Mouse (Mus musculus): Measurements from ENCODE around the gene Oat.

DNA sequence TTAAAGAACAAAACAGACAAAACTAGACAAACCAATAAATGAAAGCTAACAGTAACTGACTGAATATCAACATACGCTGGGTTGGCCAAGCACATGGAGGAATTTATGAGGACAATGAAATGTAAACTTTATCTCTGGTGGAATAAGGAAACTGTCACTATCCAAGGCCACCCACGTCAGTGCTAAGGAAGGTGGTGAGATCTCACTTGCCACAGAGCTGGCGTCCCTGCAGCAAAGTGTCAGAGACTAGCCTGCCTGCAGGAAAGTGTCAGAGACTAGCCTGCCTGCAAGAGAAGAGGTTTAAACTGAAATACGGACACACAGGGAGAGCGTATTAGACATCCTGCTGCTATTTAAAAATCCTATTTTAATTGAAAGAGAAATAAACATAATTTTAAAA, 11.0 kb upstream of the Oat start:
- TF ChIP-seq POLR2A (IDR thresholded peaks at IDR 0.05; ENCODE audit: extremely low read depth, insufficient read depth, low read length): no peak
- TF ChIP-seq CTCF (IDR thresholded peaks at IDR 0.05; ENCODE audit: extremely low read depth, insufficient read depth, low read length): no peak

Data from cortical plate, adult 2 months (tissue).